Mouse (Mus musculus) E14TG2a.4 (cell line): ENCODE measurements around the gene Mmp28.

Experiments
- CTCF ChIP-seq: conservative IDR thresholded peaks from 2 replicates; pipeline ENCODE4 v1.5.1; 2014; ENCODE audit warnings: low read length
- NANOG ChIP-seq: IDR thresholded peaks from 2 replicates; pipeline ENCODE4 v1.6.1; 2014; ENCODE audit warnings: borderline replicate concordance, low read length, mixed read lengths

DNA sequence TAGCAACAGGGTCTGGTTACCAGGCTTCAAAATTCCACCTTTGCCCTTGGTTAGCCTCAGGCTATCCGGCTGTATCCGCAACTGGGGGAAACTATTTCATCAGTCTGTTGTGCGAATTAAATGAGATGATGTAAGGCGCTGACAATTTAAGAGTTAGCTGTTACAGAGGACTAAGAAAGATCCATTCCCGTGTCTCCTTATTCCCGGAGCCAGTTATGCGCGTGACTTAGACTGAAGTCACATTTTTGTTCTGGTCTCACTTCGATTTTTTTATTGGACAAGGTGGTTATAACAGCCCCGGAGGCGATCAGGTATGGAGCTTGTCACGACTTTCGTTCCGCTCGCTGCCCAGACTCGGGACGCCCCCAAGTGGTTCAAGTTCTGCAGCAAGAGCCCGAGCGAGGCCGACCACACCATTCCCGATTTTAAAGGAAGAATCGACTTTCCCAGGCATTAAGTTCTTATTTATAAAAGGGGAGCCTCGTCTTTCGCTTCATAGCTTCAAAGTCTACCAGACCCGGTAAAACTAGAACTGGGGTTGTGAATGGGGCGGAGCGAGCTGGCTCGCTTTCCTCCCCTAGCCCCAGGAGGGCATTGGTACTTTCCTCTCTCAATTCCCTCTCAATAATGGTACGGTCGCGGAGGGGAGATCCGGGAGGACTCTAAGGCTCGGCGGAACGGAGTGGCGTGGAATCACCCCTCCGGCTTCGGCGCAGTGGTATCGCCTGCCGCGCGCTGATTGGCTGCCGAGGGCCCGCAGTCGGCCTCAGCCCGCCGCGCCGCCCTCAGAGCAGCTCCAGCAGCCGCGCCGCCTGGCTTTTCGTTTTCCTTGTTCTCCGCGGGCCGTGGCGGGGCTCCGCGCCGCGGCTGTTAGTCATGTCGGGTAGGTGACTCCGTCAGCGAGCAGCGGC is 9.7 kb upstream of the Mmp28 start, which contains the start of gene Taf15:
- TF ChIP-seq CTCF (no peak), NANOG (no peak)
